Mouse (Mus musculus): ENCODE results near the gene Snx30. TPM values are rescaled to one million over a fixed set of nuclear protein-coding genes. Genes with fewer than 3 reads are reported as not detected.
A peak's percentile ranks its signal among the peaks of the same experiment; 100 is the strongest.

Gene Snx30
- polyA plus RNA-seq, 1 experiment from 2014 or later = 19.1 TPM

- Histone ChIP-seq H3K9ac (ENCODE audit: low read depth, low read length) (no peak overlapping the region), H3K27me3 (ENCODE audit: control insufficient read depth, insufficient read depth, low read length) (no peaks in the 10 kb centered on the region), H3K4me1 (replicated peaks; ENCODE audit: control insufficient read depth, insufficient read depth, low read length) (no peaks in the 10 kb centered on the region), H3K36me3 (ENCODE audit: control insufficient read depth, insufficient read depth, low read length) (no peaks in the 10 kb centered on the region), H3K27ac (ENCODE audit: low read depth, low read length) (no peak overlapping the region), H3K9me3 (ENCODE audit: control insufficient read depth, low read length) (no peaks in the 10 kb centered on the region), H3K4me3 (ENCODE audit: low read depth, low read length) (no peak overlapping the region), H3K4me2 (replicated peaks; ENCODE audit: low read depth, low read length) (no peak overlapping the region)
- ATAC-seq (ENCODE audit: low FRiP score) (peak; percentile 84), DNase-seq (ENCODE audit: low spot score) (peak; percentile 38)
- 61% methylated on average over 6 of the region's 6 CpGs for WGBS
Measured at GRCm38 (mm10) chr4:59932505-59933281, 127.1 kb downstream of the Snx30 start.

GRCm38 (mm10) chr4:59937543-59937942 is 131.9 kb downstream of the Snx30 start:
- 84% methylated on average over 2 of the region's 2 CpGs for WGBS

More at GRCm38 (mm10) chr4:59937543-59937942, 131.9 kb downstream of the Snx30 start:
- Histone ChIP-seq H3K27ac (ENCODE audit: low read depth, low read length) (no peak overlapping the region), H3K4me2 (replicated peaks; ENCODE audit: low read depth, low read length) (no peak overlapping the region), H3K27me3 (ENCODE audit: control insufficient read depth, insufficient read depth, low read length) (no peaks in the 10 kb centered on the region), H3K36me3 (ENCODE audit: control insufficient read depth, insufficient read depth, low read length) (no peaks in the 10 kb centered on the region), H3K4me1 (replicated peaks; ENCODE audit: control insufficient read depth, insufficient read depth, low read length) (no peaks in the 10 kb centered on the region), H3K4me3 (ENCODE audit: low read depth, low read length) (no peak overlapping the region), H3K9ac (ENCODE audit: low read depth, low read length) (no peak overlapping the region), H3K9me3 (ENCODE audit: control insufficient read depth, low read length) (no peaks in the 10 kb centered on the region)
- ATAC-seq (ENCODE audit: low FRiP score) = no peak
- no peak for DNase-seq (ENCODE audit: low spot score)

Other genes with a start within 250 kb of the Snx30 start
- gene Hsdl2, start 224.3 kb upstream of the Snx30 start, polyA plus RNA-seq (2014; fragmentation: Nextera tagmentation; extraction: Ambion mirVana) = 39.4 and 42.0 TPM in 2 replicates
- 56.6 and 58.0 TPM in 2 replicates for gene E130308A19Rik, start 179.6 kb upstream of the Snx30 start, polyA plus RNA-seq (2014; fragmentation: Nextera tagmentation; extraction: Ambion mirVana)
- 94.3 and 105 TPM in 2 replicates for gene Inip, start 4.3 kb upstream of the Snx30 start, polyA plus RNA-seq (2014; fragmentation: Nextera tagmentation; extraction: Ambion mirVana)
- gene Slc46a2, start 109.2 kb downstream of the Snx30 start, polyA plus RNA-seq (2014; fragmentation: Nextera tagmentation; extraction: Ambion mirVana) = 0.11 TPM in 1 of 2 replicates, not detected in the other
- not detected in 2 replicates for gene Mup4, start 154.9 kb downstream of the Snx30 start, polyA plus RNA-seq (2014; fragmentation: Nextera tagmentation; extraction: Ambion mirVana)
- gene Mup6, start 158.5 kb downstream of the Snx30 start, polyA plus RNA-seq (2014; fragmentation: Nextera tagmentation; extraction: Ambion mirVana) = not detected in 2 replicates

Data from hindbrain, embryonic 11.5 days (tissue).